Mouse (Mus musculus): ENCODE results near the gene Msi2. TPM values are rescaled to one million over a fixed set of nuclear protein-coding genes. Genes with fewer than 3 reads are reported as not detected.

The Msi2 gene
- polyA plus RNA-seq, 1 experiment from 2014 or later, result 3.9 TPM

GRCm38 (mm10) chr11:88528522-88529101, 189.7 kb downstream of the Msi2 start:
- Histone ChIP-seq H3K4me3 (replicated peaks) (no peak overlapping the region), H3K27me3 (no peaks in the 10 kb centered on the region), H3K4me2 (no peak overlapping the region), H3K4me1 (replicated peaks) (peaks cover 67% of the 10 kb centered on the region), H3K9me3 (replicated peaks) (no peaks in the 10 kb centered on the region), H3K9ac (no peak overlapping the region), H3K27ac (no peak overlapping the region), H3K36me3 (no peaks in the 10 kb centered on the region)
- ATAC-seq (ENCODE audit: low read depth) (no peak), DNase-seq (no peak)
- WGBS (ENCODE audit: insufficient replicate concordance), result 33% methylated on average over 8 of the region's 8 CpGs

- Histone ChIP-seq H3K4me3 (replicated peaks) (no peak overlapping the region), H3K36me3 (no peaks in the 10 kb centered on the region), H3K4me1 (replicated peaks) (peaks cover 70% of the 10 kb centered on the region), H3K27me3 (no peaks in the 10 kb centered on the region), H3K9me3 (replicated peaks) (no peaks in the 10 kb centered on the region), H3K4me2 (no peak overlapping the region), H3K9ac (no peak overlapping the region), H3K27ac (no peak overlapping the region)
- 35% methylated on average over 7 of the region's 7 CpGs for WGBS (ENCODE audit: insufficient replicate concordance)
- ATAC-seq (ENCODE audit: low read depth) (no peak), DNase-seq (no peak)
Measured at GRCm38 (mm10) chr11:88526711-88527110, 191.6 kb downstream of the Msi2 start.

GRCm38 (mm10) chr11:88524790-88525575, 193.3 kb downstream of the Msi2 start:
- WGBS (ENCODE audit: insufficient replicate concordance), result 33% methylated on average over 10 of the region's 10 CpGs
- DNase-seq (no peak), ATAC-seq (ENCODE audit: low read depth) (0 out of 2 replicates have a peak, but pooled peaks have one; percentile 28)
- Histone ChIP-seq H3K27me3 (no peaks in the 10 kb centered on the region), H3K9me3 (replicated peaks) (no peaks in the 10 kb centered on the region), H3K4me1 (replicated peaks) (peaks cover 63% of the 10 kb centered on the region), H3K4me3 (replicated peaks) (no peak overlapping the region), H3K27ac (no peak overlapping the region), H3K9ac (no peak overlapping the region), H3K4me2 (no peak overlapping the region), H3K36me3 (no peaks in the 10 kb centered on the region)

- H3K27me3 ChIP-seq, result no peaks in the 10 kb centered on the region
- no peak for ATAC-seq (ENCODE audit: low read depth)
- H3K4me2 ChIP-seq, result no peak overlapping the region
- no peaks in the 10 kb centered on the region for H3K9me3 ChIP-seq (replicated peaks)
- no peak for DNase-seq
- no peak overlapping the region for H3K4me3 ChIP-seq (replicated peaks)
- H3K9ac ChIP-seq, result no peak overlapping the region
- H3K4me1 ChIP-seq (replicated peaks), result peaks cover 58% of the 10 kb centered on the region
- no peaks in the 10 kb centered on the region for H3K36me3 ChIP-seq
- no peak overlapping the region for H3K27ac ChIP-seq
Measured at GRCm38 (mm10) chr11:88524437-88524789, 193.9 kb downstream of the Msi2 start.

DNA sequence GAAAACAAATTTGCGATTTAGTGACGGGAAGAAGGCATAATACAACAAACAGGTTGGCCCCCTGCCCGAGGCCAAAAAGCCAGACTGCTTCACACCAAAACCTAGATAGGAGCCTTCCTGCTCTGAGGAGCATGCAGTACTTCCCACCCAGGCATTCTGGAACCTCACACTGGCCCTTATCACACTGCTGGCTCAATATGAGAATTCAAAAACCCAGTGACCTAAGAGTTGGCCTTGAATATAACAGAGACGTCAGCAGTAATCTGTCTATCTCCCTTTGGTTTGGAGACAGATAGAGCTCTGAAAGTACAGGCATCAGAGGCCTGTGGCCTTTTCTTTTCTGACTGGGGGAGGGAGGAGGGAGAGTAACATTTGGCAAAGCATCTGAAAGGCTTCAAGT, 194.4 kb downstream of the Msi2 start:
- WGBS (ENCODE audit: insufficient replicate concordance), result 36% methylated on average over 4 of the region's 4 CpGs
- no peak overlapping the region for H3K4me3 ChIP-seq (replicated peaks)
- H3K27me3 ChIP-seq, result no peaks in the 10 kb centered on the region
- H3K4me2 ChIP-seq, result no peak overlapping the region
- H3K36me3 ChIP-seq, result no peaks in the 10 kb centered on the region
- peaks cover 53% of the 10 kb centered on the region for H3K4me1 ChIP-seq (replicated peaks)
- H3K27ac ChIP-seq, result no peak overlapping the region
- ATAC-seq (ENCODE audit: low read depth) (no peak), DNase-seq (no peak)
- H3K9me3 ChIP-seq (replicated peaks), result no peaks in the 10 kb centered on the region
- no peak overlapping the region for H3K9ac ChIP-seq

GRCm38 (mm10) chr11:88523511-88523910, 194.8 kb downstream of the Msi2 start:
- Histone ChIP-seq H3K4me2 (no peak overlapping the region), H3K4me1 (replicated peaks) (peaks cover 48% of the 10 kb centered on the region), H3K27ac (no peak overlapping the region), H3K36me3 (no peaks in the 10 kb centered on the region), H3K4me3 (replicated peaks) (no peak overlapping the region), H3K9me3 (replicated peaks) (no peaks in the 10 kb centered on the region), H3K9ac (no peak overlapping the region), H3K27me3 (no peaks in the 10 kb centered on the region)
- ATAC-seq (ENCODE audit: low read depth) (no peak), DNase-seq (no peak)
- WGBS (ENCODE audit: insufficient replicate concordance), result 67% methylated on average over 6 of the region's 6 CpGs

DNA sequence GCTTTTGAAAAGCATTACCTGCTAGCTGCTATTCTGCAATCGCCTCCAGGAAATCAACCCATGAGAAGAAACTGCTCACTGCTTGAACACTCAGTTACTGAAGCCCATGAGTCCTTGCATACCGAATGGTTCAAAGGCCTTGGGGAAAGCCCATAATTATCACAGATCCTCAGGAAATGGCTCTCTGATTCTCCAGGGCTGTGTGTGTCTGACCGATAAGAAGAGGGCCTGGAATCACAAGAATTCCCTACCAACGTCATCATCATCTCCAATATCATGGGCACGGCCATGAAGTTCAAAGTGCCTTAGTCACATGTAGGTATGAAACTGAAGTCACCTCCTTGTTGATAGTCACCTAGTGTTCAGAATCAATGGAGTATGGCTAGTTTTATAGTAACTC, 196.2 kb downstream of the Msi2 start:
- 59% methylated on average over 5 of the region's 5 CpGs for WGBS (ENCODE audit: insufficient replicate concordance)
- Histone ChIP-seq H3K4me3 (replicated peaks) (no peak overlapping the region), H3K4me1 (replicated peaks) (peaks cover 35% of the 10 kb centered on the region), H3K27me3 (no peaks in the 10 kb centered on the region), H3K27ac (no peak overlapping the region), H3K36me3 (no peaks in the 10 kb centered on the region), H3K4me2 (no peak overlapping the region), H3K9ac (no peak overlapping the region), H3K9me3 (replicated peaks) (no peaks in the 10 kb centered on the region)
- DNase-seq, result no peak
- no peak for ATAC-seq (ENCODE audit: low read depth)

DNA sequence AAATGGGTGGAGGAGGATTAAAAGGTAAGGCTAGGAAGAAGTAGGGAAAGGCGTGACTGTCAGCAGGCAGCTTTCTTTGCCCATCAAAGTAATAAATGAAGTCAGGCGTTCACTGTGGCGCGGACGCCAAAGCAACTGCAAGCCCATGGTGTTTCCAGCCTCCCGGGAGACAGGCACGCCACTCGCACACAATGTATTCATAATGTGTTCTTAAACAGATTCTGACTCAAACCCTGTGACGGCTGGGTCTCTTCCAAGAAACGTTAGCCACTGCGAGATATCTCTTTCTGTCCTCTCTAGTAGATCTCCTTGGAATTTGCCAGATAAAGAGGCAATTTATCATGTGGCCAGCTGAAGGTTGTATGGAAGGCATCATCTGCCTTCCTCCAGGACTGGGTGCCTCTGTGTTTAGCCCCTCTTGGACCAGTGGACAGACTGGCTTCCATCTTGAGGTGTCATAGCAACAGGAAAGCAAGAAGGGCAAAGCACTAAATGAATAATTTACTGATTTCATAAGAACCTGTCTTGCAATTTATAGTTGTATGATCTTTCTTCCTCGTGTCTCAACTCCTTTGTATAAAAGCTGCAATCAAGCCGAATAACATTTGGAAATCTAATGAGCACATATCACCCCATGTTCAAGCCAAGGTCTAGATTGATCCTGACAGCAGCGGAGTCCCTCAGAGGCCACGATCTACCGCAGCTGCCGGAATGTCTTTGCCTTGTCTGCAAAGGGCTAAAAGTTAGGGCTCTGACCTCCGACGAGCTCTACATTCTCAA, 197.2 kb downstream of the Msi2 start:
- peaks cover 31% of the 10 kb centered on the region for H3K4me1 ChIP-seq (replicated peaks)
- WGBS (ENCODE audit: insufficient replicate concordance), result 72% methylated on average over 19 of the region's 19 CpGs
- H3K27me3 ChIP-seq, result no peaks in the 10 kb centered on the region
- H3K36me3 ChIP-seq, result no peaks in the 10 kb centered on the region
- no peak overlapping the region for H3K27ac ChIP-seq
- no peak for ATAC-seq (ENCODE audit: low read depth)
- no peak for DNase-seq
- H3K4me2 ChIP-seq, result no peak overlapping the region
- no peaks in the 10 kb centered on the region for H3K9me3 ChIP-seq (replicated peaks)
- no peak overlapping the region for H3K9ac ChIP-seq
- no peak overlapping the region for H3K4me3 ChIP-seq (replicated peaks)

DNA sequence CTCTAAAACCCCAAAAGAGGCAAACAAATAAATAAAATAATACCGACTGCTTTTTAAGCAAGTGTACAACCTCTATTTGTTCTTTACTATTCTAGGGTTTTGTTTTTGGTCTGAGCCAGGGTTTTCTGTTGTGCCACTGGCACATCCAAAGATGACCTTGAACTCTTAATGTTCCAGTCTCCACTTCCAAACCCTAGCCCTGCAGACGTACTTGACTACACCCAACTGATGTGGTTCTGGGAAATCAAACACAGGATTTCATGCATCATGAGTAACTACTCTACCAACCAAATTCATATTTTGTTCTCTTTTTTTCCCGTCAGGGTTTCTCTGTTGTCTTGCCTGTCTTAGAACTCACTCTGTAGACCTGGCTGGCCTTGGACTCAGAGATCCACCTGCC, 200.0 kb downstream of the Msi2 start:
- Histone ChIP-seq H3K9me3 (replicated peaks) (no peaks in the 10 kb centered on the region), H3K4me3 (replicated peaks) (no peak overlapping the region), H3K36me3 (no peaks in the 10 kb centered on the region), H3K4me2 (no peak overlapping the region), H3K27me3 (no peaks in the 10 kb centered on the region), H3K9ac (no peak overlapping the region), H3K4me1 (replicated peaks) (peaks cover 12% of the 10 kb centered on the region), H3K27ac (no peak overlapping the region)
- 63% methylated on average over 3 of the region's 3 CpGs for WGBS (ENCODE audit: insufficient replicate concordance)
- ATAC-seq (ENCODE audit: low read depth), result no peak
- no peak for DNase-seq

- Histone ChIP-seq H3K4me1 (replicated peaks) (peaks cover 12% of the 10 kb centered on the region), H3K27ac (no peak overlapping the region), H3K27me3 (no peaks in the 10 kb centered on the region), H3K9ac (no peak overlapping the region), H3K4me2 (no peak overlapping the region), H3K36me3 (no peaks in the 10 kb centered on the region), H3K9me3 (replicated peaks) (no peaks in the 10 kb centered on the region), H3K4me3 (replicated peaks) (no peak overlapping the region)
- 75% methylated on average over 12 of the region's 12 CpGs for WGBS (ENCODE audit: insufficient replicate concordance)
- DNase-seq (no peak), ATAC-seq (ENCODE audit: low read depth) (no peak)
Measured at GRCm38 (mm10) chr11:88516596-88517485, 201.5 kb downstream of the Msi2 start.
